Mouse (Mus musculus): ENCODE data around the gene Tmem176b. TPM values are rescaled to one million over a fixed set of nuclear protein-coding genes. Genes with fewer than 3 reads are reported as not detected.
"Not testable (repeated sequence)": the region's sequence is repeated elsewhere in the genome, so short reads cannot be mapped to it uniquely, and the experiment has no call there.

Gene Tmem176b
- total RNA-seq, 4 experiments from 2014 or later: 55.0 to 137 (median 83.8) TPM

- DNase-seq (ENCODE audit: low spot score in 2 of 2): no peak
Measured at GRCm38 (mm10) chr6:48842111-48842842, 981 bp upstream of the Tmem176b start.

GRCm38 (mm10) chr6:48840371-48840969, 826 bp downstream of the Tmem176b start, which contains the start of gene Tmem176a:
Gene Tmem176a, plus strand, starts transcription at chr6:48840919.
- DNase-seq (ENCODE audit: low spot score in 2 of 2): no peak

GRCm38 (mm10) chr6:48838321-48839080, 2.8 kb downstream of the Tmem176b start:
- DNase-seq (ENCODE audit: low spot score in 2 of 2): no peak

- DNase-seq (ENCODE audit: low spot score in 2 of 2): no peak
Measured at GRCm38 (mm10) chr6:48837516-48837915, 3.8 kb downstream of the Tmem176b start.

- DNase-seq (ENCODE audit: low spot score in 2 of 2): no peak
Measured at GRCm38 (mm10) chr6:48836146-48836545, 5.2 kb downstream of the Tmem176b start.

- no peak for DNase-seq (ENCODE audit: low spot score in 2 of 2)
Measured at GRCm38 (mm10) chr6:48835241-48835640, 6.1 kb downstream of the Tmem176b start.

GRCm38 (mm10) chr6:48833515-48833914, 7.8 kb downstream of the Tmem176b start:
- DNase-seq (ENCODE audit: low spot score in 2 of 2): no peak

GRCm38 (mm10) chr6:48832426-48832825, 8.9 kb downstream of the Tmem176b start:
- DNase-seq (ENCODE audit: low spot score in 2 of 2): no peak

GRCm38 (mm10) chr6:48831141-48831540, 10.2 kb downstream of the Tmem176b start:
- DNase-seq (ENCODE audit: low spot score in 2 of 2): no peak

GRCm38 (mm10) chr6:48830241-48830640, 11.1 kb downstream of the Tmem176b start:
- no peak for DNase-seq (ENCODE audit: low spot score in 2 of 2)

GRCm38 (mm10) chr6:48829651-48830050, 11.6 kb downstream of the Tmem176b start:
- no peak for DNase-seq (ENCODE audit: low spot score in 2 of 2)

- no peak for DNase-seq (ENCODE audit: low spot score in 2 of 2)
Measured at GRCm38 (mm10) chr6:48828976-48829375, 12.3 kb downstream of the Tmem176b start.

- DNase-seq (ENCODE audit: low spot score in 2 of 2): no peak
Measured at GRCm38 (mm10) chr6:48825016-48825415, 16.3 kb downstream of the Tmem176b start.

GRCm38 (mm10) chr6:48821991-48822785, 19.1 kb downstream of the Tmem176b start:
- DNase-seq (ENCODE audit: low spot score in 2 of 2): not testable (repeated sequence)

GRCm38 (mm10) chr6:48817815-48818214, 23.5 kb downstream of the Tmem176b start:
- DNase-seq (ENCODE audit: low spot score in 2 of 2): peak; percentile 36 to 65

- no peak for DNase-seq (ENCODE audit: low spot score in 2 of 2)
Measured at GRCm38 (mm10) chr6:48815013-48815412, 26.3 kb downstream of the Tmem176b start.

- DNase-seq (ENCODE audit: low spot score in 2 of 2): no peak
Measured at GRCm38 (mm10) chr6:48809494-48810219, 31.6 kb downstream of the Tmem176b start.

GRCm38 (mm10) chr6:48806746-48807145, 34.5 kb downstream of the Tmem176b start:
- no peak for DNase-seq (ENCODE audit: low spot score in 2 of 2)

- DNase-seq (ENCODE audit: low spot score in 2 of 2): no peak
Measured at GRCm38 (mm10) chr6:48804346-48804745, 37.0 kb downstream of the Tmem176b start.

GRCm38 (mm10) chr6:48803406-48804051, 37.8 kb downstream of the Tmem176b start:
- DNase-seq (ENCODE audit: low spot score in 2 of 2): no peak
